Comparison of ENCODE assay signal across 16 mouse cellular contexts in genomic region chr9:100438994-100439393, GRCm38 (mm10). TPM values are rescaled to one million over a fixed set of nuclear protein-coding genes. Genes with fewer than 3 reads are reported as not detected.
A peak's percentile ranks its signal among the peaks of the same experiment; 100 is the strongest.
DNase-seq lines count a peak whose midpoint lies in the region; ATAC-seq and TF ChIP-seq lines count a peak whose summit lies in the region.
"Had no signal": no experiment of that assay in that cellular context is flagged by ENCODE, and none has a peak within 500 bp of the region (broad histone marks: within the 10 kb centered on the region; RNA-seq: fewer than 3 reads in every experiment).

No protein-coding gene starts in this region.

- intact Hi-C loops in gastrocnemius, adult 2 months (cut with DNase I), result no loop called here

- ATAC-seq in lung, embryonic 15.5 days (ENCODE audit: borderline replicate concordance, extremely low read depth, low FRiP score, low TSS enrichment), result no peak
- no peak for ATAC-seq in forebrain, embryonic 14.5 days
- ATAC-seq in hindbrain, embryonic 15.5 days (ENCODE audit: low FRiP score, low read depth), result no peak
- ATAC-seq in midbrain, embryonic 16.5 days, result no peak

- 78% methylated on average over 10 of the region's 10 CpGs for WGBS in lung, embryonic 15.5 days
- WGBS in forebrain, embryonic 14.5 days, result 66% methylated on average over 10 of the region's 10 CpGs
- WGBS in hindbrain, embryonic 15.5 days, result 44% methylated on average over 10 of the region's 10 CpGs
- WGBS in midbrain, embryonic 16.5 days, result 52% methylated on average over 10 of the region's 10 CpGs
- 91% methylated on average over 10 of the region's 10 CpGs for WGBS in limb, embryonic 10.5 days

- no peaks in the 10 kb centered on the region for H3K36me3 ChIP-seq in lung, embryonic 15.5 days
- no peaks in the 10 kb centered on the region for H3K36me3 ChIP-seq in forebrain, embryonic 14.5 days (ENCODE audit: control insufficient read depth, insufficient read depth, low read length)
- H3K36me3 ChIP-seq in hindbrain, embryonic 15.5 days, result no peaks in the 10 kb centered on the region
- no peaks in the 10 kb centered on the region for H3K36me3 ChIP-seq in midbrain, embryonic 16.5 days (ENCODE audit: control insufficient read depth, insufficient read depth, low read length)
- H3K36me3 ChIP-seq in limb, embryonic 10.5 days, result no peaks in the 10 kb centered on the region
- H3K36me3 ChIP-seq: heart, embryonic 15.5 days; liver, embryonic 15.5 days had no signal

- H3K9ac ChIP-seq in lung, embryonic 15.5 days, result no peak overlapping the region
- no peak overlapping the region for H3K9ac ChIP-seq in forebrain, embryonic 14.5 days (ENCODE audit: low read length)
- no peak overlapping the region for H3K9ac ChIP-seq in hindbrain, embryonic 15.5 days
- H3K9ac ChIP-seq in midbrain, embryonic 16.5 days (ENCODE audit: low read depth, low read length), result no peak overlapping the region
- H3K9ac ChIP-seq: heart, embryonic 15.5 days; liver, embryonic 15.5 days had no signal

- peak overlapping the region; percentile 92 for H3K27ac ChIP-seq in lung, embryonic 15.5 days
- peak overlapping the region; percentile 49; the same call in 1 of the 2 replicates for H3K27ac ChIP-seq in forebrain, embryonic 14.5 days (ENCODE audit: low read depth, low read length)
- peak overlapping the region; percentile 53; the same call in 1 of the 2 replicates for H3K27ac ChIP-seq in hindbrain, embryonic 15.5 days (replicated peaks)
- H3K27ac ChIP-seq in midbrain, embryonic 16.5 days (ENCODE audit: low read length), result peak overlapping the region; percentile 62
- no peak overlapping the region for H3K27ac ChIP-seq in gastrocnemius, adult 2 months
- H3K27ac ChIP-seq in limb, embryonic 10.5 days, result no peak overlapping the region
- H3K27ac ChIP-seq: heart, embryonic 15.5 days; liver, embryonic 15.5 days; stomach, postnatal 0 days had no signal

- H3K4me2 ChIP-seq in lung, embryonic 15.5 days, result no peak overlapping the region
- no peak overlapping the region for H3K4me2 ChIP-seq in forebrain, embryonic 14.5 days (ENCODE audit: low read length)
- H3K4me2 ChIP-seq in hindbrain, embryonic 15.5 days, result no peak overlapping the region
- no peak overlapping the region for H3K4me2 ChIP-seq in midbrain, embryonic 16.5 days (ENCODE audit: low read length)
- H3K4me2 ChIP-seq: heart, embryonic 15.5 days; liver, embryonic 15.5 days had no signal

- no peaks in the 10 kb centered on the region for H3K9me3 ChIP-seq in lung, embryonic 15.5 days
- no peaks in the 10 kb centered on the region for H3K9me3 ChIP-seq in forebrain, embryonic 14.5 days (replicated peaks; ENCODE audit: control insufficient read depth, low read length)
- H3K9me3 ChIP-seq in hindbrain, embryonic 15.5 days, result no peaks in the 10 kb centered on the region
- no peaks in the 10 kb centered on the region for H3K9me3 ChIP-seq in midbrain, embryonic 16.5 days (replicated peaks; ENCODE audit: control insufficient read depth, low read length, poor library complexity, severe bottlenecking)
- no peaks in the 10 kb centered on the region for H3K9me3 ChIP-seq in limb, embryonic 10.5 days (replicated peaks)
- H3K9me3 ChIP-seq: heart, embryonic 15.5 days; liver, embryonic 15.5 days had no signal

- peaks cover 24% of the 10 kb centered on the region; the same call in 1 of the 2 replicates for H3K4me1 ChIP-seq in lung, embryonic 15.5 days
- H3K4me1 ChIP-seq in forebrain, embryonic 14.5 days (ENCODE audit: control insufficient read depth, insufficient read depth, low read length), result peaks cover 8% of the 10 kb centered on the region
- H3K4me1 ChIP-seq in hindbrain, embryonic 15.5 days (replicated peaks), result peaks cover 15% of the 10 kb centered on the region
- peaks cover 6% of the 10 kb centered on the region; the same call in 1 of the 2 replicates for H3K4me1 ChIP-seq in midbrain, embryonic 16.5 days (ENCODE audit: control insufficient read depth, insufficient read depth, low read length)
- no peaks in the 10 kb centered on the region for H3K4me1 ChIP-seq in limb, embryonic 10.5 days
- H3K4me1 ChIP-seq: liver, embryonic 15.5 days had no signal

- DNase-seq in lung, postnatal 4 days, result no peak
- DNase-seq in forebrain, embryonic 14.5 days (ENCODE audit: low spot score), result no peak
- no peak for DNase-seq in gastrocnemius, adult 2 months
- no peak for DNase-seq in heart, adult 8-10 months (ENCODE audit: low spot score)
- DNase-seq in limb, embryonic 10.5 days (ENCODE audit: low spot score), result no peak
- DNase-seq: cerebellum, postnatal 25 days; heart, adult 11 months; kidney, adult 2 months; kidney, postnatal 25 days; spleen, adult 18-20 months had no signal

- no peaks in the 10 kb centered on the region for H3K27me3 ChIP-seq in lung, embryonic 15.5 days
- no peaks in the 10 kb centered on the region for H3K27me3 ChIP-seq in forebrain, embryonic 14.5 days (replicated peaks; ENCODE audit: control insufficient read depth, insufficient read depth, low read length)
- H3K27me3 ChIP-seq in hindbrain, embryonic 15.5 days, result no peaks in the 10 kb centered on the region
- H3K27me3 ChIP-seq in midbrain, embryonic 16.5 days (ENCODE audit: control insufficient read depth, insufficient read depth, low read depth, low read length), result no peaks in the 10 kb centered on the region
- H3K27me3 ChIP-seq in limb, embryonic 10.5 days (ENCODE audit: low read depth, poor library complexity, severe bottlenecking), result no peaks in the 10 kb centered on the region
- H3K27me3 ChIP-seq: liver, embryonic 15.5 days had no signal

- H3K4me3 ChIP-seq in lung, embryonic 15.5 days, result no peak overlapping the region
- no peak overlapping the region for H3K4me3 ChIP-seq in forebrain, embryonic 14.5 days (ENCODE audit: low read depth, low read length)
- no peak overlapping the region for H3K4me3 ChIP-seq in hindbrain, embryonic 15.5 days
- H3K4me3 ChIP-seq in midbrain, embryonic 16.5 days (ENCODE audit: low read depth, low read length), result no peak overlapping the region
- no peak overlapping the region for H3K4me3 ChIP-seq in gastrocnemius, adult 2 months
- no peak overlapping the region for H3K4me3 ChIP-seq in limb, embryonic 10.5 days
- H3K4me3 ChIP-seq: heart, embryonic 15.5 days; liver, embryonic 15.5 days had no signal

- no peak for TF ChIP-seq CTCF in gastrocnemius, adult 2 months (IDR thresholded peaks at IDR 0.05)

RNA-seq across cellular contexts. Expression of gene Il20rb, which starts 47.6 kb away (rescaled TPM):
- polyA plus RNA-seq in lung, embryonic 15.5 days (2015; fragmentation: Nextera tagmentation; extraction: Ambion mirVana), result 1.4 and 1.5 TPM in 2 replicates
- polyA plus RNA-seq in forebrain, embryonic 14.5 days (2014; fragmentation: Nextera tagmentation; extraction: Ambion mirVana), result 0.50 and 0.79 TPM in 2 replicates
- 0.75 and 0.84 TPM in 2 replicates for polyA plus RNA-seq in hindbrain, embryonic 15.5 days (2015; fragmentation: Nextera tagmentation; extraction: Ambion mirVana)
- 0.16 and 0.32 TPM in 2 replicates for polyA plus RNA-seq in midbrain, embryonic 16.5 days (2015; fragmentation: Nextera tagmentation; extraction: Ambion mirVana)
- 1 to 10 TPM; 1.3 to 1.9 TPM for total RNA-seq in gastrocnemius, adult 2 months (2021)
- total RNA-seq in heart, adult 8-10 months (2022), result 1 to 10 TPM in 3 of 4 experiments, under 1 TPM in 1; 0.97 to 1.7 (median 1.2) TPM
- 1.5 and 1.6 TPM in 2 replicates for polyA plus RNA-seq in limb, embryonic 10.5 days (2016; fragmentation: Nextera tagmentation; extraction: Ambion mirVana)

Comparison
In these comparisons a context has a peak if more than half of its experiments do, and no peak if none do; other contexts are left out.
1. H3K27ac ChIP-seq: peak in lung, embryonic 15.5 days (single experiment), forebrain, embryonic 14.5 days (single experiment), hindbrain, embryonic 15.5 days (single experiment) and midbrain, embryonic 16.5 days (single experiment); none in gastrocnemius, adult 2 months (single experiment) and limb, embryonic 10.5 days (single experiment).